Mouse (Mus musculus) B cell, adult 62 days (primary cell): Measurements from ENCODE around the gene Gpr82. TPM values are rescaled to one million over a fixed set of nuclear protein-coding genes. Genes with fewer than 3 reads are reported as not detected.

Experiments used
- total RNA-seq: library from RNA; stranded (reverse); gene quantifications from 4 replicates; pipeline ENCODE4 v1.2.4, GENCODE M21; 2023

Gpr82 gene
- total RNA-seq = not detected in 4 replicates

DNA sequence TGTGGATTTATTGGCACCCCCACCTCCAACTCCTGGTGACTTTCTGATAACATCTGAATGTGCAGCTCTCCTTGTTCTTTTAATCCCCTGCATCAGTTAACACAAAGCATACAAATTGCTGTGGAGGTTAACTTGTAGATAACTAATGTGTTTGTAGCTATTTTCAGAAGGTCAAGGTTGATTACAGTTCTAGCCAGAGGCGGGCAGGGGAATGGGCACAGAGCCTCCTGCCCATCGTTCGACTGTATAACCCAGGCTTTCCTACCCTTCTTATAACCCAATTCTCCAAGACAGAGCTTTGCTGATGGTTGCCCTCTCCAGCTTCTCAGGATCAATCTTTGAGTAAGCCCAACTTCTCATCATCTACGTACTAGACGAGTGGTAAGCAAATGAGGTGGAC is at the start of gene Gpr82:
Gene Gpr82, plus strand, starts transcription at position 301 of the 400 bp plus-strand sequence.

DNA sequence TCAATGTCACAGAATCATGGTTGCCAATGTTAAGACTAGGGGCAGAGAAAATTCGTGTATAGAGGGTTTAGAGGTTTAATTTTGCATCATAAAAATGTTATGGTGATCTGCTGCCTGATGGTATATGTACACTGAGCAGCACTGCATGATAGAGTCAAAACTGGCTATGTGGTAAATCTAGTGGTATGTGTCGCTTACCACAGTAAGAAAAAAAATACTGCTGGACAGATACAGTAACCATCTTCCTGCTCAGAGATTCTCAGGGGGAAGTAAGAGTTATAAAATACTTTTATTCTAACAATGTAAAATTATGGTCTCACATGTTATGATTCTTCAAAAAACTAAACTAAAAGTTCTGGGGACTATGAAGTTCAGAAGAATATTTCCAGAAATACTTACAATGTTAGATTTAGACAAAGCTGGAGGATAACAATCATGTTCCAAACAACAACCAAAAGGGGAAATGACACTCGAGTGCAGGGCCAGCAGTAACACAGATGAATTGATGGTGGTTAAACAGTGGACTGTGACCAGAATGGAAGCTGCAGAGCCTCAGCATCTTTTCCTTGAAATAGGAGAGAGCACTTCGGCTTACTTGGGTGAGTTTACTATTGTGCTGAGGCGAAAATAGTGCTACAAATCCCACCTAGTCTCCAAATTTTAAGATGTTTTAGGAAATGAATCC is 29.4 kb upstream of the Gpr82 start, which contains the start of gene Gpr34:
Gene Gpr34, plus strand, starts transcription at position 491 of the 685 bp plus-strand sequence.

Other genes starting within 250 kb of the Gpr82 start
- 0.15 to 0.55 TPM (median 0.22 TPM) in 4 replicates for gene Nyx, start 195.3 kb upstream of the Gpr82 start, total RNA-seq
- 1.1 to 1.4 TPM (median 1.3 TPM) in 4 replicates for gene Gpr34, start 29.3 kb upstream of the Gpr82 start, total RNA-seq
- gene Cask, start 190.0 kb downstream of the Gpr82 start, total RNA-seq = 2.3 to 5.2 TPM (median 3.8 TPM) in 4 replicates